Comparison of ENCODE assay signal across 8 mouse cellular contexts in genomic region chr7:80828146-80828860, GRCm38 (mm10). TPM values are rescaled to one million over a fixed set of nuclear protein-coding genes. Genes with fewer than 3 reads are reported as not detected.
DNase-seq lines count a peak whose midpoint lies in the region.

No protein-coding gene starts in this region.

- intact Hi-C loops in heart, postnatal 14 days (cut with DNase I) = no loop called here
- intact Hi-C loops in left cerebral cortex, postnatal 36 days (cut with DNase I) = no loop called here

- peak; percentile 55 to 67 for DNase-seq in kidney, postnatal 4 days
- DNase-seq in kidney, postnatal 14 days = no peak
- DNase-seq in Muller cell, postnatal 12 days (ENCODE audit: inconsistent ontology term) = peak; percentile 92
- peak; percentile 21 to 33 for DNase-seq in heart, postnatal 14 days
- peak; percentile 30 to 42 for DNase-seq in thymus, adult 18-20 months
- no peak for DNase-seq in liver
- no peak for DNase-seq in left cerebral cortex, postnatal 36 days (ENCODE audit: low spot score in 2 of 2)
- no peak for DNase-seq in layer of hippocampus, adult 11-12 months (ENCODE audit: low spot score)

RNA-seq across cellular contexts. Expression of gene Iqgap1, which starts 2.5 kb away (rescaled TPM):
- 10 to 100 TPM; 60.2 to 61.0 TPM for total RNA-seq in heart, postnatal 14 days (2021)
- 10 to 100 TPM; 18.5 to 26.9 TPM for total RNA-seq in left cerebral cortex, postnatal 36 days (2021)

RNA-seq across cellular contexts. Expression of gene Zscan2, which starts 32.4 kb away (rescaled TPM):
- 1 to 10 TPM; 5.2 to 7.0 TPM for total RNA-seq in heart, postnatal 14 days (2021)
- total RNA-seq in left cerebral cortex, postnatal 36 days (2021) = 10 to 100 TPM; 13.4 to 15.2 TPM

Comparison
In these comparisons a context has a peak if more than half of its experiments do, and no peak if none do; other contexts are left out.
1. DNase-seq: peak in kidney, postnatal 4 days (2 of 2), Muller cell, postnatal 12 days (single experiment), heart, postnatal 14 days (2 of 2) and thymus, adult 18-20 months (2 of 2); none in kidney, postnatal 14 days (single experiment), liver (single experiment), left cerebral cortex, postnatal 36 days (0 of 2) and layer of hippocampus, adult 11-12 months (single experiment).